Mouse (Mus musculus) forebrain, embryonic 15.5 days (tissue): ENCODE measurements at regions not wholly inside any gene's neighbourhood (a gene's known extent, or its start where the extent isn't known, plus 50 kb on each side); places are given as distances from the start of the nearest gene placed in this dataset.

ENCODE experiments used
- ATAC-seq: fragments of 200-750 bp; cut with Nextera tagmentation; replicated peaks from 2 replicates; pipeline ENCODE4 v1.8.0; 2017; ENCODE audit warnings: mild to moderate bottlenecking, moderate TSS enrichment, moderate library complexity
- H3K27ac ChIP-seq: fragments of 300-500 bp; sonication (generic); replicated peaks from 2 replicates; pipeline ENCODE4 v1.5.1; 2015; ENCODE audit warnings: mild to moderate bottlenecking, inconsistent platforms
- H3K27me3 ChIP-seq: fragments of 300-500 bp; sonication (generic); 2 replicates; pipeline ENCODE4 v1.6.1; 2015; ENCODE audit warnings: inconsistent platforms
- H3K36me3 ChIP-seq: fragments of 300-500 bp; sonication (generic); 2 replicates; pipeline ENCODE4 v1.6.1; 2015; ENCODE audit warnings: mild to moderate bottlenecking, inconsistent platforms
- H3K4me1 ChIP-seq: fragments of 300-500 bp; sonication (generic); 2 replicates; pipeline ENCODE4 v1.6.1; 2015; ENCODE audit warnings: inconsistent platforms
- H3K4me2 ChIP-seq: fragments of 300-500 bp; sonication (generic); replicated peaks from 2 replicates; pipeline ENCODE4 v1.6.1; 2015; ENCODE audit warnings: mild to moderate bottlenecking, inconsistent platforms
- H3K4me3 ChIP-seq: fragments of 300-500 bp; sonication (generic); 2 replicates; pipeline ENCODE4 v1.5.1; 2015; ENCODE audit warnings: mild to moderate bottlenecking, inconsistent platforms
- H3K9ac ChIP-seq: fragments of 300-500 bp; sonication (generic); replicated peaks from 2 replicates; pipeline ENCODE4 v1.6.1; 2015; ENCODE audit warnings: mild to moderate bottlenecking, inconsistent platforms
- H3K9me3 ChIP-seq: fragments of 300-500 bp; sonication (generic); 2 replicates; pipeline ENCODE4 v1.6.1; 2016; ENCODE audit warnings: inconsistent platforms
- WGBS: fragments of 180-500 bp; shearing (Covaris S2); methylation state at CpG from one replicate; pipeline ENCODE4 v1.1.7; 2015; ENCODE audit warnings: mixed read lengths; 5-methylcytosine and 5-hydroxymethylcytosine counted together

DNA sequence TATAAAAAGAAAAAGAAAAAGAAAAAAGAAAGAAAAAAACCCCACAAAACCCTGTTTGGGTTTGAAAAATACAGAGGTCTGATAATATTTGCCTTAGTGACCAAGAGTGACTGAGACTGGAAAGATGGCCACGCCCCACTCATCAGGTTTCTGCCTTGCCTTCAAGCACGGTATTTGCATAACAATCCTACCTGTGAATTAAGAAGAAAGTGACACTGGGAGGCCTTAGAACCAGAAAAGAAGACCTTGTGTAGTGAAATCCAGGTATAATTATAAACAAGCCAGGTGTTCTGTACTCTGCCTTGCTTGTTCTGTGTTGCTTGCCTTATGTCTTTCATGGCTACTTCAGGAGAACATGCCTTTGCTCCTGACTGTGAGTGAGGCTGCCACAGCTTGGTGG lies 494.6 kb downstream of the Tshz3 start:
- Histone ChIP-seq H3K4me3 (no peak overlapping the region), H3K27ac (no peak overlapping the region), H3K9me3 (no peaks in the 10 kb centered on the region), H3K9ac (no peak overlapping the region), H3K4me2 (no peak overlapping the region), H3K36me3 (no peaks in the 10 kb centered on the region), H3K4me1 (no peaks in the 10 kb centered on the region), H3K27me3 (no peaks in the 10 kb centered on the region)
- 25% methylated on average over 2 of the region's 2 CpGs for WGBS
- no peak for ATAC-seq

DNA sequence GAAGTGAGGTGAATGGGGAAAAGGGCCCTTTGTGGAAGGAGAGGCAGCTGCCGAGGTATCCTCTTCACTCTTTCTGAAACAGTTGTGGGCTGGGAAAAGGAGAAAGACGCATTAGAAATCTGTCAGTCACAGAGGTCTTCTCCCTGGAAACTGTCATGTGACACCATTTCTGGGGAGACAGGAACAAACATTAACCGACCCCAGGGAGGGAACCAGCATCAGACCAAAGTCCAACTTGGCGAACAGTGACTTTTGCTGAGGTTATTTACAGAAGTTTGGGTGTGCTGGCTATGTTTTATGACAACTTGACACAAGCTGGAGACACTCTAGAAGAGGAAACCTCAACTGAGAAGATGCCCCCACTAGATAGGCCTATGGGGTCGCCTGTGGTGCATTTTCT lies 506.9 kb downstream of the Tshz3 start:
- H3K4me3 ChIP-seq, result no peak overlapping the region
- no peaks in the 10 kb centered on the region for H3K4me1 ChIP-seq
- 81% methylated on average over 5 of the region's 5 CpGs for WGBS
- H3K27ac ChIP-seq, result no peak overlapping the region
- H3K9ac ChIP-seq, result no peak overlapping the region
- no peaks in the 10 kb centered on the region for H3K27me3 ChIP-seq
- no peaks in the 10 kb centered on the region for H3K9me3 ChIP-seq
- no peak overlapping the region for H3K4me2 ChIP-seq
- no peaks in the 10 kb centered on the region for H3K36me3 ChIP-seq
- ATAC-seq, result no peak

DNA sequence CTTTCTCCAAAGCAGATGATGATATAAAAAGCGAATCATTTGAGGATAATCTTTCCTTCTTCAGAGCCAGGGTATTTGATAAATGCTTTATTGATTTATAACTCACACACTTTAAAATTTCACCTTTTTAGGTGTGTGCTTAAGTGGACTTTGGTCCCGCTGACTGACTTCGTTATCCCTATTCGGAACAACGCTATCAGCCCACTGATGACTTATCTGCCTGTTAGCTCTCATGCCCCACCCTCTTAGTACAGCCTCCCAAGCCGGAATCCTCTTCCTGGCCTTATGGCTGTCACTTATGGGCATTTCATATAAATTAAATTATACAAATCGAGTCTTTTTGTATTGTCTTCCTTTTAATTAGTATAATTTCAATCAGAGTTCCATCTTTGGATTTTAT lies 510.4 kb downstream of the Tshz3 start:
- no peak overlapping the region for H3K4me3 ChIP-seq
- no peak overlapping the region for H3K27ac ChIP-seq
- ATAC-seq, result no peak
- H3K4me1 ChIP-seq, result peaks cover 4% of the 10 kb centered on the region; the same call in 1 of the 2 replicates
- H3K27me3 ChIP-seq, result no peaks in the 10 kb centered on the region
- 84% methylated on average over 7 of the region's 7 CpGs for WGBS
- no peaks in the 10 kb centered on the region for H3K36me3 ChIP-seq
- H3K4me2 ChIP-seq, result no peak overlapping the region
- H3K9ac ChIP-seq, result no peak overlapping the region
- H3K9me3 ChIP-seq, result no peaks in the 10 kb centered on the region

DNA sequence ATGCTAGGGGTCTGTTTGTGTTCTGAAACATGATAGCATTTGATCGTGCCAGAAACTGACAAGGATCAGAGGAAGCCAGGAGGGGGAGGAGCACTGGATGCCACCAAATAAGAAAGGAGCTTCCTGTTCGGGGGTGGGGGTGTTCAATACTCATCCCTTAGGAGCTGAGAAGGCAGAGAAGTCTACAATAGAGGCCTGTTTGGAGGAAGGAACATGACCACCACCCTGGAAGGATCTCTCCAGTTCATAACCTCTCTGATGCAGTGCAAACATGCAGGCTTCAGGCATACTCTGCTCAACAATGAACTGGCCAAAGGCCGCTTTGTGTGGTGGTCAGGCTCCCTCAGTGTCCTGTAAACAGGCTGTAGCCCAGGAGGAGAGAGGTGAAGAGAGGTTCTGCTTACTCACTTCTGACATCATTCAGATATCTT lies 515.8 kb downstream of the Tshz3 start:
- Histone ChIP-seq H3K36me3 (no peaks in the 10 kb centered on the region), H3K27me3 (no peaks in the 10 kb centered on the region), H3K4me3 (no peak overlapping the region), H3K27ac (no peak overlapping the region), H3K4me2 (no peak overlapping the region), H3K9ac (no peak overlapping the region), H3K4me1 (peaks cover 11% of the 10 kb centered on the region), H3K9me3 (no peaks in the 10 kb centered on the region)
- no peak for ATAC-seq
- WGBS, result 31% methylated on average over 3 of the region's 3 CpGs

DNA sequence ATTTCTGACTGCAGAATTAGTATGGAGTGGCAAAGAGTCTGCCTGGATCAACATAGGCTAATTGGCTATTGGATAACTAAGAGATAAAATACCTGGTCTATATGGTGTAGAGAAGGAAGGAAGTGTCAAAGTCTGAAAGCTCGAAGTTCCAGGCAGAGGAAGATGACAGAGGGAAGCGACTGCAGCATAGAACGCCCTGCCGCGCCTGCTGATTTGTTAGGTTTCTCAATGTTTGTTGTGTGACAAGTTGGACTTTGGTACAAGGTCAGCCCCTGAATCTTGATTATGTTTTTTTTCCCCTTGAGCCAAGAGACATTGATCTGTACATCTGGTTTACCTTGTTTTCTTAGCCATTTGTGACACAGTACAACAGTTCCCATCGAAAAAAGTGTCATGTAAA lies 517.6 kb downstream of the Tshz3 start:
- no peak for ATAC-seq
- H3K4me1 ChIP-seq, result peaks cover 11% of the 10 kb centered on the region
- WGBS, result 97% methylated on average over 6 of the region's 6 CpGs
- H3K9ac ChIP-seq, result no peak overlapping the region
- H3K27ac ChIP-seq, result no peak overlapping the region
- no peak overlapping the region for H3K4me3 ChIP-seq
- H3K27me3 ChIP-seq, result no peaks in the 10 kb centered on the region
- no peak overlapping the region for H3K4me2 ChIP-seq
- H3K36me3 ChIP-seq, result no peaks in the 10 kb centered on the region
- no peaks in the 10 kb centered on the region for H3K9me3 ChIP-seq

DNA sequence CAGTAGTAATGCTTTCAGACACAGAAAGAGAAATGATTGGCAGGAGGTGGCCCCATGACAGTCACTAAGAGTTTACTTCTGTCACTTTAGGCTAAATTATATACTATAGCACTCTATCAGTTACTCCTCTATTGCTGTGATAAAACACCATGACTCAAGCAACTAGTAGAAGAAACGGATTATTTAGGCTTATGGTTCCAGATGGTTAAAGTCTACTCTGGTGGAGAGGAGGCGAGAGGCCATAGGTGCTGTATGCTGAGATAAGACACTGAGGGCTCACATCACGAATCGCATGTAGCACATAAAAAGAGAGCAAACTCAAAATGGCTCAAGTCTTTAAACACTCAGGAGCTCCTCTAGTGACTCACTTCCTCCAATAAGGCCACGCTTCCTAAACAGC lies 522.6 kb downstream of the Tshz3 start:
- ATAC-seq, result no peak
- H3K36me3 ChIP-seq, result no peaks in the 10 kb centered on the region
- H3K4me3 ChIP-seq, result no peak overlapping the region
- H3K9ac ChIP-seq, result no peak overlapping the region
- 96% methylated on average over 5 of the region's 5 CpGs for whole genome bisulfite sequencing
- H3K27me3 ChIP-seq, result no peaks in the 10 kb centered on the region
- no peaks in the 10 kb centered on the region for H3K4me1 ChIP-seq
- H3K27ac ChIP-seq, result no peak overlapping the region
- H3K9me3 ChIP-seq, result no peaks in the 10 kb centered on the region
- H3K4me2 ChIP-seq, result no peak overlapping the region

DNA sequence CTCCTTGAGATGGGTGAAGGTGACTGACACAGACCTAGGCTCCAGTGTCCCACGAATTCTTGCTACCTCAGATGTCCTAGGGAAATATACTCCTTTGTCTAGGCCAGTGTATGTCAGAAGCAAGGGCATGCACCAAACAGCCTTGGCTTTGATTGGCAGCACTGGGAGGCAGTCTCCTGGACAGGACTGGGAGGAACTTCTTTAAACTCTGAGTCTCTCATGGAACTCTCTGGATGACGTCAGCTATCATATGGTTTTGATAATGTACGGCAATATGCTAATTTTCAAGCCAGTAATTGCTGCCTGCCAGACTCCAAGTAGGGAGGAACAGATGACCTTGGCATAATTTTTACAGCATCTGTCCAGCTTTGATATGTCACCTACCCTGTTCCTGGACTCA lies 528.5 kb downstream of the Tshz3 start:
- Histone ChIP-seq H3K27ac (no peak overlapping the region), H3K9me3 (no peaks in the 10 kb centered on the region), H3K4me1 (no peaks in the 10 kb centered on the region), H3K9ac (no peak overlapping the region), H3K4me2 (no peak overlapping the region), H3K27me3 (no peaks in the 10 kb centered on the region), H3K36me3 (no peaks in the 10 kb centered on the region), H3K4me3 (no peak overlapping the region)
- 63% methylated on average over 3 of the region's 3 CpGs for WGBS
- ATAC-seq, result no peak

DNA sequence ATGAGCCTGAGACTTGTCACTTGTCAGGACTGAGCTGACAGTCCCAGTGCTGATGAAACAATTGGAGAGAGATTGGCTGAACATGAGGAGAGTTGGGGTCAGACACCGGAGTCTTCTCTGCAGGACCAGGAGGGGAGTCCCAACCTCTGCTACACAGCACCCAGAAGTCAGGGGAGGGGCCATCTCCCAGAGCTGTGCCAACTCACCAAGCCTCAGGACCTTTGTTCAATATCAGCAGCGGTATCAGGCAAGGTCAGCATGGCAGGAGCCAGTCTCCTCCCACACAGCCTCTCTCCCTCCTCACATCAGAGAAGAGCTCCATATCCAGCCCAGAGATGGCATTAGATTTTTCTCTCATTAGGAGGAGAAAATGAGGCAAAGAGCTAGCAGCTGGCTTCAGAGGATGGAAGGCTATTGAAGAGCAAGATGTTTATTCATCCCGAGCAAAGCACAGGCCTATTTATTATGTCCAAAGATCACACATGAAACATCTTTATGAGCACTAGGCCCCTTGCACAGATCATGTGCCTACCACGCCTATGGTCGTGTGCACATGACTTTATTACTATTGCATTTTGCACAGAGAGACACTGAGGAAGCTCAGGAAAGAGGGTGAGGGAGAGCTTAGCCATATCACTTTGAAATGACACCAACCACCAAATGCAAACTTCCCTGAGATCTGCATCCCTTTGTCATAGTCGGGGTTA lies 532.9 kb downstream of the Tshz3 start:
- Histone ChIP-seq H3K27me3 (no peaks in the 10 kb centered on the region), H3K36me3 (no peaks in the 10 kb centered on the region), H3K4me3 (no peak overlapping the region), H3K9me3 (no peaks in the 10 kb centered on the region), H3K4me2 (no peak overlapping the region), H3K27ac (no peak overlapping the region), H3K9ac (no peak overlapping the region), H3K4me1 (no peaks in the 10 kb centered on the region)
- WGBS, result 75% methylated on average over 6 of the region's 6 CpGs
- no peak for ATAC-seq

DNA sequence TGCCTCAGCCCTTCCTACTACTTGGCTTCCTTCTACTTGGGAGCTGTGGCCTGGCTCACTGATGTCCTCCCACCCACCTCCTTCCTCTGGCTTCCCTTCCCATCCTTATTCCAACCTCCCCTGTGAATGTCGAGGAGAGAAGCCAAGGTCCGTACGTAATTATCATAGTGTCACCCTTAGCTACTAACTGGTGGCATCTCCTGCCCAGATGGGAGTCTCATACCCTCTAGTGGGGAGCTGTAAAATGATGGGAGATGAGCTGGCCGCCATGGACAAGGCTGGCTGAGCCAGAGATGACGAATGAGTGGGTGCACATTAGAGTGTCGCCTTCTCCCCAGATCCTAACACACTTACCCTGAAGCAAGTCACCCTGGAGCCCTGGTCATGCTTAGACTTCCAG lies 532.6 kb downstream of the Zfp536 start:
- Histone ChIP-seq H3K27ac (no peak overlapping the region), H3K9ac (no peak overlapping the region), H3K4me1 (no peaks in the 10 kb centered on the region), H3K36me3 (no peaks in the 10 kb centered on the region), H3K27me3 (no peaks in the 10 kb centered on the region), H3K4me3 (no peak overlapping the region), H3K9me3 (no peaks in the 10 kb centered on the region), H3K4me2 (no peak overlapping the region)
- 85% methylated on average over 6 of the region's 6 CpGs for WGBS
- ATAC-seq, result no peak

DNA sequence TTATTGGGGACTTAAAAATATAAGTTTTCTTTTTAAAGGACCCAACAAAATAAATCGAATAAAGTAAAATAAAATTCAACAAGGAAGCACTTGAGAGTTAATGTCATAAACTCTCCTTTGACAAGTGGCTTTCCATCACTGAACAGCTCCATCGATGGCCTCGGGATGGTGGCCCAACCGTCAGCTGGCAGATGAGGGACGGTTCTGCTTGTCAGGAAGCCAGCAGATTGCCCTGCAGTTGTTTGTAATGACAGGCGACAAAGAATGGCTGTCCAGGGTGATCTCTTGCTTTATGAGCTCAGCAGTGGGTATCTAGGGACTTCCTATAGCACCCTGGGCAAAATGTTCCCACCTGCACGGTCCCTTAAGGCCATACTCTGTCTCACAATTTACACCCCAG lies 531.7 kb downstream of the Zfp536 start:
- H3K4me2 ChIP-seq, result no peak overlapping the region
- H3K36me3 ChIP-seq, result no peaks in the 10 kb centered on the region
- no peak overlapping the region for H3K9ac ChIP-seq
- no peak for ATAC-seq
- no peaks in the 10 kb centered on the region for H3K9me3 ChIP-seq
- WGBS, result 73% methylated on average over 7 of the region's 7 CpGs
- H3K4me1 ChIP-seq, result no peaks in the 10 kb centered on the region
- no peak overlapping the region for H3K27ac ChIP-seq
- no peak overlapping the region for H3K4me3 ChIP-seq
- no peaks in the 10 kb centered on the region for H3K27me3 ChIP-seq

DNA sequence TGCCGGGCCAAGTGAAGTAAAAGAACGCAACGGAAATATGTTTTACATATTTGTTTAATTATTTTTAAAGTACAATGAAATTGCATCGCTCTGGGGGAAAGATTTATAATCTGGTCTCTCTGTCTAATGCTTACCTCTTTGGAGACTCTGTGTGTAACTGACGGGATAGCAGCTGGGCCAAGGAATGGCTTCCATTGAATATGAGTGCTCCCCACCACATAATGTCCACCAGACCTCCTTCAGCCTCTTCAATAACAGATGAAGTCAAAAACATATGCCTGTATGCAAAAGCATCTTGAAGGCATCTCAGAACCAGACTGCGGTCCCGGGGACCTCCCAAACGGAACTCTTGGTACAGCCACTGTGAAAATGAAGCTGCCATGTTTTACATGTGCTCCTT lies 531.0 kb downstream of the Zfp536 start:
- no peak for ATAC-seq
- Histone ChIP-seq H3K27me3 (no peaks in the 10 kb centered on the region), H3K9ac (no peak overlapping the region), H3K27ac (no peak overlapping the region), H3K4me3 (no peak overlapping the region), H3K36me3 (no peaks in the 10 kb centered on the region), H3K4me1 (no peaks in the 10 kb centered on the region), H3K9me3 (no peaks in the 10 kb centered on the region), H3K4me2 (no peak overlapping the region)
- WGBS, result 93% methylated on average over 8 of the region's 8 CpGs

DNA sequence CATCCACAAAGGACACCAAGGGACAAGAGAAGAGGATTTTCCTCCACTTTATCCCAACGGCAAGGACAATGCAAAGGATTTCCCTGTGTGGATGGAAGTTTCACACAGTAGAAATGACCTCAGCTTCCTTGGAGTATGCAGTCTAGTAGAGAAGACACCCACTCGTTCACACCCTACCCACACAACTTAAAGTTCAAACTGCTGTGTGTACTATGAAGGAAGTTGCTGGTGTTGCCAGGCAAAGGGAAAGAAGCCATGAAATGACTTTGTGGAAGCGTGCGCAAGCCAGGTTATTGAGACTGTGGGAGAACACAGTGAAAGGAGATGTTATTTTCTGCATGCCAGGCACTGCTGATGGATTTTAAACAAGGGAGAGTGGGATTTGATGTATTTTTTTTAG lies 527.3 kb downstream of the Zfp536 start:
- no peaks in the 10 kb centered on the region for H3K9me3 ChIP-seq
- no peaks in the 10 kb centered on the region for H3K4me1 ChIP-seq
- H3K9ac ChIP-seq, result no peak overlapping the region
- H3K27me3 ChIP-seq, result no peaks in the 10 kb centered on the region
- no peak overlapping the region for H3K4me2 ChIP-seq
- H3K27ac ChIP-seq, result no peak overlapping the region
- no peaks in the 10 kb centered on the region for H3K36me3 ChIP-seq
- H3K4me3 ChIP-seq, result no peak overlapping the region
- 89% methylated on average over 4 of the region's 4 CpGs for WGBS
- no peak for ATAC-seq

DNA sequence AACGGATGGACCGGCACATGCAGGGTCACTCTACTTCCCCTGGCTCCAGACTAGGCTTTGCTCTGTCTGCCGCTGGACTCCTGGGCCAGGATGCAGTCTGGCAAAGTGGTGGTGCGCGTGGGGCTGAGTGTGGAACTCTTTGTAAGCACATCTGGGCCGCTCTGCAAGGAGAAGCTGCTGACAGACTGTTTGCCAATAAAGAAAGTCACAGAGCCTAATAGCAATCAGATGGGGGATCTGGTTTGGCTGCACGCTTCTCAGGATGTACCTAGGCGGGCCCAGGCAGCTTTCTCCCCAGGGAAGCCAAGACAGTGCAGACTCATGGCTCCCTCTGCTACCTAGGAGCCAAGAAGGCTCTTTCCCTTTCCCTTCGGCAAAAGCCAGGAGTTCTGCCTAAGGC lies 519.0 kb downstream of the Zfp536 start:
- Histone ChIP-seq H3K4me1 (no peaks in the 10 kb centered on the region), H3K9ac (no peak overlapping the region), H3K4me2 (no peak overlapping the region), H3K27me3 (no peaks in the 10 kb centered on the region), H3K36me3 (no peaks in the 10 kb centered on the region), H3K4me3 (no peak overlapping the region), H3K9me3 (0 out of 2 replicates have a peak, but pooled peaks cover 4% of the 10 kb centered on the region), H3K27ac (no peak overlapping the region)
- ATAC-seq, result no peak
- 84% methylated on average over 9 of the region's 9 CpGs for WGBS
